Mouse (Mus musculus): ENCODE data around the gene Gm6614. TPM values are rescaled to one million over a fixed set of nuclear protein-coding genes. Genes with fewer than 3 reads are reported as not detected.
"Not testable (repeated sequence)": the region's sequence is repeated elsewhere in the genome, so short reads cannot be mapped to it uniquely, and the experiment has no call there.

The Gm6614 gene
- polyA plus RNA-seq (2017; shearing (Covaris generic)), result not detected

DNA sequence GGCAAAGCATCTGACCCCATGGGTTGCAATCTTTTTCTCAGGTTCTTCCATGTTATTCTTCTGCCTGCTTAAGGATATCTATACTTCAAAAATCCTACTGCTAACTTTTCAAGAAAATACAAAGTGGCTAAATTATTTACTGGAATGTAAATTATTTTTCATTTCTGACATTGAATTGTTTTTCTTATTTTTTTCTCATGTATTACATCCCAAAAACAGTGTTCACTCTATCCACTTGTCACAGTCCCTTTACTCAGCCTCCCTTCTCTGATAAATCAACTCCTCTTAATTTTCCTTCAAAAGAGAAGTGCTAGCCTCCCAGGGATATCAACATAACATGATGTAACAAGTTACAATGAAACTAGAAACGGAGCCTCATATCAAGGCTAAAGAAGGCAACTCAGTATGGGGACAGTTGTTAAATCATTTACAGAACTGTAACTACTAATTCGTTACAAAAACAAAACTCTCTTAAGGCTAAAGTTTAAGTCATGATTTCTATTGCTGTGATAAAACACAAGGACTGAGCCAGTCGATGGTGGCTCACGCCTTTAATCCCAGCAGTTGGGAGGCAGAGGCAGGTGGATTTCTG lies at the start of gene Gm6614:
TSS of gene Gm6614 (minus strand) at position 51 of the 592 bp plus-strand sequence.
- ATAC-seq, result no peak

DNA sequence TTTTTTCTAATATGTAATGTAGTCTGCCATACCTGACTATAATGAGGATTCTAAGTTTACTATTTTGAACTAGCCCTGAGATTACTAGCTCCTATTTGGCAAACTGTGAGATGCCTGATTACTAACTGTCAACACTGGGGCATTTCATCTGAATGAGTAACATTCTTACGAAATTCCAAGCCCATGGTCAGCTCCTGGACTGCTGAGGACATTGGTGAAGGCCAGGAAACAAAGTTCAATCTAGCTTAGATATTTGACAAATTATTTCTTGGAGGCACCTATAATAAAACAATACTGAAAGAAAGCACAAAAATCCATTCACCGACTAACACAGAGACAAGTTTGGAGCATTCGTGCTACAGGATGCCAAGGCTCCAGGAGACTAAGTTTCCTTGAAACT lies 47.1 kb upstream of the Gm6614 start:
- not testable (repeated sequence) for ATAC-seq

DNA sequence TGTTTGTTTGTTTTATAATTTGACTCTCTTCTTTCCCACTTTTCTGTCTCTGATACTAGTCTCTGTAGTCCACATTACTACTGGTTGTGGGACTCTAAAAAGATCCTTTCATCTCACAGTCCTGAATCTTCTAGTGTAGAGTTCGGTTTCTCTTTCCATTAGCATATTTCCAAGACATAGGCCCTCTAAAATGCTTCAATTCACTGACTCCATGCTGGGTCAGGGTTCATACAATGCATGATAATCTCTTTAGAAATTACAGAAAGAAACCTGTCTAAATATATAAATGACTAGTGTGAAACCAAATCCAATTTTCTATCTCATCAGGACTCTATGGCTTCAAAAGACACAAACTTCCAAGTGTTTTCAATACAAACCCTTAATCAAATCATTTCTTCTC lies 36.5 kb upstream of the Gm6614 start:
- ATAC-seq, result no peak

DNA sequence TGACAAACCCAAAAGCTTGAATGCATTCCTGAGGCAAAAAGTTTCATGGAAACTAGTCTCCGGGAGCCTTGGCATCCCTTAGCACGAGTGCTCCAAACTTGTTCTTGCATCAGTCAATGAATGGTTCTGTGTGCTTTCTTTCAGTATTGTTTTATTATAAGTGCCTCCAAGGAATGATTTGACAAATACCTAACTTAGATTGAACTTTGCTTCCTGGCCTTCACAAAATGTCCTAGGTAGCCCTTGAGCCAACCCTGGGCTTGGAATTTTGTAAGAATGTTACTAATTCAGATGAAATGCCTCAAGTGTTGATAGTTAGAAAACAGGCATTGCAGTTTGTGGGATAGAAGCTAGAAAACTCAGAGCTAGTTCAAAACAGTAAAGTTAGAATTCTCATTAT lies 34.5 kb upstream of the Gm6614 start:
- ATAC-seq, result no peak

DNA sequence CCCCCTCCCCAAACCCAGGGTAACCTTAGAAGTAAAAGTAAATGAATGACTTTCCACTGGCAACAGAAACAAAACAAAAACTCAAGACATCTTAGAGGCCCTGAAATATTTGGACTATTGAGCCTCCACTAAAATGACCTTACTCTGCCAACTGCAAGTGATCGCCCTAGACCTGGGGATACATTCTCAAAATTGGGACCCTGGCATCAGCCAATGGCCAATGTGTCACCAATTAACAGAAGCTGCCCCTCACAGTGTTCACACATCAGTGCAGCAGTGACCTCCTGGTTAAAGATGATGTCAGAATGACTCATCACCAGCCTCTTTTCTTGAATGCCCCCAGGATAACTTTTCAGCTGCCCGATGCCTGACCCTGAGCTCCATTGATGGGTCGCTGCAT lies 30.7 kb upstream of the Gm6614 start:
- ATAC-seq, result no peak

DNA sequence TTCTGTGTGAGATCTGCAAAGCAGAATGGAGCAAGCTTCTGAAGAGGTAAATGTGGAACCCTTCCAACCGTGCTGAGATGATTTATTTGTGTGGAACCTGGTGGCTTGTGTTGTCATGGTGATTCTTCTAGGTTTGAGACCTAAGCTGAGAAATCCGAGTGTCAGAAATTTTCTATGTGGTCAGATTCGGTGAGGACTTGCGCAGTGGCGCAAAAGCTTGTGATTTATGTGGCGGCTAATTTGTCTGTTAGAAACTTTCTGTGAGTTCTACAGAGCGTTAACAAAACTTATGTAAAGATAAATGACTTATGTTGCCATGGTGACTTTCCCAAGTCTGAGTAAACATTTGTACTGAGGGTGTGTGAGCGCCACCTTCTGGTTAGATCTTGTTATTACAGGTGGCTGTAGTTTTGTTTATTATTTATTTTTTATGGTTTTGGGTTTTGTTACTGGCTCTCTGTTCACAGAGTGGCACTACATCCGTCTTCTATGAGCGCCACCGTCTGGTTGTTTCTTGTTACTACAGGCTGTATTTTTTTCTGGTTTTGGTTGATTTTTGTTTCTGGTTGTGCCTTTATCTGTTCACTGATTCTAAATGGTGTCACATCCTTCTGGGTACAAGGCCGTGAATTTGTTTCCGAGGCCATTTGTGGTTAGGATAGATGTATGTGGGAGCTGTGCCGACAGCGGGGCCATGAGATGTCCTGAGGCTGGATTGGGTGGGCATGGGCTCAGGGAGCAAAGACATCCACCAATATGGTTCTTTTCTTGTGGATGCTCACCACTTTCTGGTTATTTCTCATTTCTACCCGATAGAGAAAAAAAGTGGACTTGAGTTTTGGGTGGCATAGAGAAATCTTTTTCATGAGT lies 29.3 kb upstream of the Gm6614 start:
- peak; percentile 14 for ATAC-seq

DNA sequence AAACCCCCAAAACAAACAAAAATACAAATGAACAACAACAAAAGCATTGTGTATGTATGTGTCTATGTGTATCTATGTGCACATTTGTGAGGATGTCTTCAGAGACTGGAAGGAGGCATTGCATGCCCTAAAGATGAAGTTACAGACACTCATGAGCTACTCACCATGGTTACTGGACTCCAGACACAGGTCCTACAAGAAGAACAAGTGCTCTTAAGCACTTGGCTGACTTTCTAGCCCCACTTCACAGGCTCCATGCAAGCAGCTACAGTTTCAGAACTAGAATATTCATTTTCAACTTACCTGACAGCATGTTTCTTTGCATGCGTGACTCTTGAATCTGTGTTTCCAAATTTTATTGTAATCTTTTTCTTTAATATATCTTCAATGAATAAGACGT lies 24.6 kb upstream of the Gm6614 start:
- no peak for ATAC-seq

DNA sequence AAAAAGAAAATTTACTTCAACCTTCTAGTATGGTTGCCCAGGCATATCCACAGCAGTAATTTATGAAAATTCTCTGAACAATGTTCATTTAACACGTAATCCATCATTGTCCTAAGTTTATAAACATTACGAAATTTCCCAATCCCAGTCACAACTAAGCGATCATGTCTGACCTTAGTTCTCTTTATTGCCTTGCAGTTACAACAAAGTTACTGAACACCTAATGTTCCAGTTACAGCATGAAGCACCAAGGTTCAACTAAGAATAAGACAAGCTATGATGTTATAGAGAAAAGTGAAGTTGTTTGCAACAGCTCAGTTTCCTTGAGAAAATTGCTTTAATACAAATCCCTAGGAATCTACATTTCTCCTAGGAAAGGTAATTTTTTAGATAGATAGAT lies 10.5 kb upstream of the Gm6614 start:
- no peak for ATAC-seq

DNA sequence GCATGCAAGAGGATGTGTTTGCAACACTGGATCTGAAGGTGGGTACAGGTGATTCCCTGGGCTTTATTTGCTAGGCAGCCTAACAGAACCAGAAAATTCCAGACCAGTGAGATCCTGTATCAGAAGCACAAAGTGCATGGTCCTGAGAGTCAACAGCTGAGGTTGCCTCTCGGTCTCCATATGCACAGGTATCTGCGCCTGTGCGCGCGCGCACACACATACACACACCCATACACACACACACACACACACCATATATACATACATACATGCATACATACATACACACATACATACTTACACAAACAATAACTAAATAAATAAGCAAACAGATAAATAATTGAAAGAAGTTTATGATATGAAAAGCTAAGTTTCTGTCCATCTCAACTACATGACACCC lies 24.4 kb downstream of the Gm6614 start:
- no peak for ATAC-seq

DNA sequence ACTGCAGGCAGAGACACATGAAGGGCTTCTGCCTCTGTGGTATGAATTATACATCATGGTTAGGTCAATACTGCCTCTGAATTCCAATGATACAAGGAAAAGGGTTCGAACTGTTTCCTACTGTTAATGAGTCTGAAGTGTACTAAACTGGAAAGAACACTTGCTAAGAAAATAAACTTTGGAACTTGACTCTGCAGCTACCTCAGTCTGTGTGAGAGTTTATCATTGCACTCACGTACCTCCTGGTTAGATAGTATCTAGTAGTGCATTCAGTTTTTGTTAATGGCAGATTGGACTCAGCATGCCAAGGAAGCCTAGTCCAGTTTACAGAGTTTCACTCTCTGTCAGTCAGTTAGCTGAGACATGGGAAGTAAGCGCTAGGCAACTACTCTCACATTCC lies 26.6 kb downstream of the Gm6614 start:
- no peak for ATAC-seq

DNA sequence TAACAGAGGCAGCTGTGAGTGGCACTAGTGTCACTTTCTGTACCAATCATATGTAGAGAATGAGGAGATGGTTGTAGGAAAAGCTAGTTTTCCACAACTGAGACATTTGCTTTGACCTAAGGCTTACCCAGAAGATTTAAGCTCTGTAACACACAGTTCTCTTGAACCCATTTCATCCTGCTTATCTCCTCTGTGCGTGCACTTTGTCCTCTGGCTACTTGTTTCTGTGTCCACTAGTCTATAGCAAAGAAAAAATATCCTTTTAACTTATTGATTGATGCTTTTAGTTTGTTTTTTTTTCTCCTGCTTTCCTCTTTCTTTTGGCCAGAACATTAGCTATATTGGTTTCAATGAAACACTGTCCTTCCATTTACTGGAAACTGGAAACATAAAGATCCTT lies 48.8 kb downstream of the Gm6614 start:
- ATAC-seq, result no peak

DNA sequence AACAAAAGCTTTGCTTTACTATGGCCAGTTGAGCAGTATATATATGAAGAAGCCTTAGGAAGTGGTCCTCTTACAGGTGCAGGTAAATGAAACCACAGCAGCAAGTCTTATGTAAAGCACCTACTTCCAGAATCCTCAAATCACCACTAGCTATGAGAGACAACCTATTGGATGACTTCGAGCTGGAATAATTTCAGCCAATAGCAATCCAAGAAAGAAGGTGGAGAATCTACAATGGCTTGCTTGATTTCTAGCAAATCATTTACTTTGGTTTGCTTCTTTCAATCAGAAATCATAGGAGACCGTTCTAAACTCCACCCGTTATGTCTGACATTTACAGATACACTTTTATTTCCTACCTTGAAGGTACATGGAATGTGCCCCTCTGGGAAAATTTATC lies 49.4 kb downstream of the Gm6614 start:
- ATAC-seq, result no peak

DNA sequence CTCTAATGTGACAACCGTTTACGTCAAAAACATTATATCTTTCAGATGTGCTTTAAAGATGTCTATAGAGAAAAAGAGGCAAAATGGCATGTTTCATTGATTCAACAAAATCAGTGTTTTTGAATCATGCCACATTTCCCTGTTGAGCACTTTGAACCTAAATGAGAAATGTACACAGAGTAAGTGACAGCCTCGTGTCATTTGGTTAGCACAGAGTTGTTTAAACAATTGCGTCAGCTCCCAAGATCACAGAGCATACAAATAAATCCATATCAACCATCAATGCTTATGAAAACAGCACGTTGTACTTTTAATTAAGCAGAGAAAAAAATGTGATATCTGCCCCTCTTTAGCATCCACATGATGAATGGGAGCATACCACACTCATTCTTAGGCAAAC lies 50.7 kb downstream of the Gm6614 start:
- ATAC-seq, result no peak

DNA sequence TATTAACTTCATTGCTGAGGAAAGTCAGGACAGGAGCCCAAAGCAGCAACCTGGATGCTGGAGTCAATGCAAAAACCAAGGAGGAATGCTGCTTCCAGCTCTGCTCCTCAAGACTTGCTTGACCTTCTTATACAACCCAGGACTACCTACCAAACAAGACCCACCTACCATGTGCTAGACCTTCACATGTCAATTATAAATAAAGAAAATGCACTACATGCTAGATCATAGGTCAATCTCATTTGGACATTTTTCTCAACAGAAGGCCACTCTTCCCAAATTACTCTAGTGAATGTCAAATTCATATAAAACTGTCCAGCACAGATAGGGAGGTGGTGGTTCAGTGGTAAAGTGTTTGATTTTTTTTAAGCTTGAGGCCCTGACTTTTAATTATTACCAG lies 64.4 kb downstream of the Gm6614 start, which contains the start of gene Slco1a1:
TSS of gene Slco1a1 (minus strand) at position 101 of the 400 bp plus-strand sequence.
- no peak for ATAC-seq

DNA sequence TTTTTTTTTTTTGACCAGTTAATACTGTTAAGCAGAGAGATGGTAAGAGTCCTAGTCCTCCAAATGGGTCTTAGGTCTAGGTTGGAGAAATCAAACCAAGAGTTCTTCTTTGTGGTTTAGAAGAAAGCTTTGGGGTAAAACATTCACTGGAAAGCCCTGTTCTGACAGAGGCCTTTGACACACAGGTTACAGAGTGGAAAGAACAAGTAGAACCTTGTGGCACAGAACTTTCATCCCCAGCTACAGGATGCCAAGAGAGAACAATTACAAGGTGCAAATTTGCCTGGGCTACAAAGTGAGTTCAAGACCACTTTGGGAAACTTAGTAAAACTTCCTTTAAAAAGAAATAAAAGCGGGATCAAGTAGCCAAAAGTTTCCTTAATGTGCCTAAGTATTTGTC lies 70.8 kb downstream of the Gm6614 start:
- no peak for ATAC-seq

Other genes starting within 250 kb of the Gm6614 start
- not detected for gene Gm5724, start 237.6 kb downstream of the Gm6614 start, polyA plus RNA-seq (2017; shearing (Covaris generic))
- under 1 TPM in 1 of 3 experiments, not detected in 2; 0.16 TPM for gene Slco1a4, start 155.2 kb downstream of the Gm6614 start, polyA plus RNA-seq (2017; shearing (Covaris generic))
- not detected for gene Slco1a1, start 64.5 kb downstream of the Gm6614 start, polyA plus RNA-seq (2017; shearing (Covaris generic))
- gene Slco1a6, start 197.1 kb upstream of the Gm6614 start, polyA plus RNA-seq (2017; shearing (Covaris generic)), result 1 to 10 TPM in 1 of 3 experiments, under 1 TPM in 1, not detected in 1; 0.79 to 2.5 TPM

Measured in inflammation-experienced regulatory T-cells, adult 6 months (primary cell).